Mouse (Mus musculus): ENCODE measurements around the gene Gm9844. TPM values are rescaled to one million over a fixed set of nuclear protein-coding genes. Genes with fewer than 3 reads are reported as not detected.
A peak's percentile ranks its signal among the peaks of the same experiment; 100 is the strongest.
"Not testable (repeated sequence)": the region's sequence is repeated elsewhere in the genome, so short reads cannot be mapped to it uniquely, and the experiment has no call there.

Gm9844 gene
- total RNA-seq, 2 experiments from 2014 or later, result 1.2 to 6.0 TPM

- ATAC-seq (replicated peaks; ENCODE audit: poor library complexity), result no peak; the same call in 1 of the 2 replicates
Measured at GRCm38 (mm10) chr7:24864156-24864555, 2.1 kb downstream of the Gm9844 start.

DNA sequence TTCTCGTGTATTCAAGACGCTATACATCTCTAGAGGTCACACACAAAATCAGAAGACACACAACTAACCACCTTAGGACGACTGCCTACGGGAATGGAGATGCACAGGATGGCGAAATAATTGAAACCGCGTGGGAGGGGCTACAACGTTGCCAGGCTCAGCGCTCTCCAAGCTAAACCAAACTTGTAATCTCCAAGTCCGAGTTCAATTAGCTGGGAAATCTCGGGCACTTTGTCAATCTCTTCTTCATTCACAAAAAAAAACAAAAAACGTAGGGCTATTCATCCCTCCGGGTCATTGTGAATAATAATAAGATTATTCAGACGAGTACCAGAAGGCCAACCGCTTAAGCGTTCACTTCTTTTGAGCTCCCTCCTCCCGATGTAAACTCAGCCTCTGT is 7.1 kb downstream of the Gm9844 start:
- no peak for ATAC-seq (replicated peaks; ENCODE audit: poor library complexity)

DNA sequence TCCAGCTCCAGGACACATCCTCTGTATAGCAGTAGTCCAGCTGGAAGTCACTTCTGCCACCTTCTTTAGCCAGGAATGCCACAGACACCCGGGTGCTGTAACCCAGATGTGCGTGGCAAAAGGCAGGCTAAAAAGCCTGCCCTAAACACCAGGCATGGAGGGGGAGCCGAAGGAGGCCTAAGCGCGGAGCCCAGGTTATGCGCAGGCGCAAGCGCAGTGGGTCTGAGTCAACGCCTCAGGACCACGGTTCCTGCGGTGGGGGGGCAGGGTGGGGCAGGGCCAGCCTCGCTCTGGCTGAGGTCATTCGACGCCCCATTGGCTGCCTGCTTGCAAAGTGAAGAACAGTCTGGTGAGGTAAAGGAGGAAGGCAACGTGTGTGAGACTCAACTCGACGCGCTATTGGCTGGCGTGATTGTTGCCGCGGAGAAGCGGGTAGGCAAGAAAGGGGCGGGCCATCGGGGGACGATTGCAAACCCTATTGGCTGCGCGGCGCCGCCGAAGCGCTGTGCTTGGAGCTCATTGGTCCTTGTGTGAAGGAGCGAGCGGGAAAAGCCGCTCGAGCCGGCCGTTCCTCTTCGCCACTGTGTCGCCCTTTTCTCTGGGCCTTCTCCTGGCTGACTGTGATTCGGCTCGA is 7.6 kb downstream of the Gm9844 start, which contains the start of the genes Lypd4 and Dmrtc2:
Gene Lypd4 (minus strand): TSS at position 410 of the 634 bp plus-strand sequence.
Gene Dmrtc2 (plus strand): TSS at position 526 of the 634 bp plus-strand sequence.
- no peak for ATAC-seq (replicated peaks; ENCODE audit: poor library complexity)

- no peak for ATAC-seq (replicated peaks; ENCODE audit: poor library complexity)
Measured at GRCm38 (mm10) chr7:24877588-24877987, 15.6 kb downstream of the Gm9844 start.

- no peak for ATAC-seq (replicated peaks; ENCODE audit: poor library complexity)
Measured at GRCm38 (mm10) chr7:24879620-24880019, 17.6 kb downstream of the Gm9844 start.

GRCm38 (mm10) chr7:24882416-24883199 is 20.6 kb downstream of the Gm9844 start:
- no peak for ATAC-seq (replicated peaks; ENCODE audit: poor library complexity)

DNA sequence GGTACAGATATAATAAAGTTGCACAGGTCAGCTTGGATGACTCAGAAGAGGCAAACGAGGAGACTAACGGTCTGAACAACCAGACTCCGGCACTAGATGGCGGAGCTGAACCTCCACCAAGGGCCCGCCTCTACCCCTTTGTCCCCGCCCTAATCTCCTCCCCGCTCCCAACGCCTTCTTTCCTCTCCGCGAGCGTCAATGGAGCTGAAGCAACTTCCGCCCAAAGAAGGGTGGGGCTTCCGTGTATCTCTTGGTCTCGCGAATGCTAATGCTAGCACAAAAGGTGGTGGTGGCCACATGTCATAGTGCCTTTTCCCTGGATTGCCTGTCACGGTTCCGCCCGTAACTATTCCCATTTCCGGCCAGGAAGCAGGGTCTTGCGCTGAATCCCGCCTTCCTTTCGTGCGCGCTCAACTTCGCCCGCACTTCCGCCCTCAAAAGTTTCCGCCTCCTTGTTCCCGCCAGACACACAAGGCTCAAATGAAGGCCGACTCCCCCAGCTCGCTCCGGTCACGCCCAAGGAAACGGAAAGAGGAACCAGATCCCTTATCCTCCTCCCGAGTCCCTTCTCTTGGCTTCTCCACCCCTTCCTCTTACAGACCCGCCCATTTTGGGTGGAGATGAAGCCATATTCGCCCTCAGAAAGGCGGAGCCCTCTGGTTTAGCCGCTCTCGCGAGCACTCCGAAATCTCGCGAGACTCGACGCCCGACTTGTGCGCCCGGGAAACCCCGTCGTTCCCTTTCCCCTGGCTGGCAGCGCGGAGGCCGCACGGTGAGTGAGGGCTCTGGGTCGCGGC is 22.1 kb downstream of the Gm9844 start, which contains the start of gene Rps19:
Gene Rps19 (plus strand): TSS at position 476 of the 797 bp plus-strand sequence.
- ATAC-seq (replicated peaks; ENCODE audit: poor library complexity), result peak; percentile 83

GRCm38 (mm10) chr7:24884693-24885291 is 22.8 kb downstream of the Gm9844 start:
- ATAC-seq (replicated peaks; ENCODE audit: poor library complexity), result no peak; the same call in 1 of the 2 replicates

DNA sequence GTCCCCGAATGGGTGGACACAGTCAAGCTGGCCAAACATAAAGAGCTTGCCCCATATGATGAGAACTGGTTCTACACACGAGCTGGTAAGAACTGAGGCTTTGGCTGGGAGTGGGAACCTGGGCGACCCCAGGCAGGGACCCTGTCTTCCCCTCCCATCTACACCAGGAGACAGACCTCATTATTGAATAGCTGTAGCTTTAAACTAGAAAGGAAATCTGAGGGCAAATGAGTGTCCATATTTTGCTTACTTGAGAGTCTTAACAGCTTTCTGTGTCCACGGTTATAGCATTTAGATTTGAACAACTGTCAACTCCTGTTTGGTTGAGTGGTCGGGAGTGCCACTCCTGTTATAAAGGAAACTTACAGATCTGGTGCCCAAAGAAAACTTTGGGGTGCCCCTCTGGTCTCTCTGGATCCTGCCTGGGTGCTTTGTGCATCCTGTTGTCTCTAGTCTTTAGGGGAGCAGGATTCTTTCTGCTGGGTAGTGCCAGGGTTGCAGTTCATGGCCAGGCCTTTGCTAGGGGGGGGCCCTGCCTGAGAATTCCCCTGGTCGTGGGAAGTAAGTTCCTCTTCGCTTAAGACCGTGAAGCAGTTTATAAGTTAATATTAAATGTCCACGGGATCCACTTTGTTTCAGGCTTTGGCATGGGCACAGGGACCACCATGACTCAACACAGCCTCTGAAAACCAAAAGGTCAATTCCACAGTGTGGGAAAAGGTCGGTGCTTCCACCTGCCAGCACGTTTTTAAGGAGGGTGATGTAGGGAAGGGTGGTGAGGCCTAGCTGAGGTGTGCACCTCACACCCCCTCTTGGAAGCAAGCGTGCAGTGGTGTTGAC is 23.7 kb downstream of the Gm9844 start:
- ATAC-seq (replicated peaks; ENCODE audit: poor library complexity), result no peak

DNA sequence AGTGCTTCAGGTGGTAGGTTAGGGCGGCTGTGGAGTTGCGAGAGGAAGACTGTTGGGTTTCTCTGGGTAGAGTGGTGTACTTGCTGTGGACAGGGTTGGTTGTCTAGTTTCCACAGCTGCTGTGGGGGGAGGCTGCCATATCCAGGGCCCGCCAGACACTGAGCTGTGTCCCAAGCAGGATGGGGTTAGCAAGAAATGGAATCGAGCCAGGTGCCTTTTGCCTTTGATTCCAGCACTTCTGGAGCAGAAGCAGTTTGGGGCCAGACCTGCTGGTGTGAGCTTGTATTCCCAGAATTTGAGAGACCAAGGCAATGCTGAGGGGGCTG is 24.3 kb downstream of the Gm9844 start:
- ATAC-seq (replicated peaks; ENCODE audit: poor library complexity), result no peak

- no peak for ATAC-seq (replicated peaks; ENCODE audit: poor library complexity)
Measured at GRCm38 (mm10) chr7:24887096-24887495, 25.1 kb downstream of the Gm9844 start.

DNA sequence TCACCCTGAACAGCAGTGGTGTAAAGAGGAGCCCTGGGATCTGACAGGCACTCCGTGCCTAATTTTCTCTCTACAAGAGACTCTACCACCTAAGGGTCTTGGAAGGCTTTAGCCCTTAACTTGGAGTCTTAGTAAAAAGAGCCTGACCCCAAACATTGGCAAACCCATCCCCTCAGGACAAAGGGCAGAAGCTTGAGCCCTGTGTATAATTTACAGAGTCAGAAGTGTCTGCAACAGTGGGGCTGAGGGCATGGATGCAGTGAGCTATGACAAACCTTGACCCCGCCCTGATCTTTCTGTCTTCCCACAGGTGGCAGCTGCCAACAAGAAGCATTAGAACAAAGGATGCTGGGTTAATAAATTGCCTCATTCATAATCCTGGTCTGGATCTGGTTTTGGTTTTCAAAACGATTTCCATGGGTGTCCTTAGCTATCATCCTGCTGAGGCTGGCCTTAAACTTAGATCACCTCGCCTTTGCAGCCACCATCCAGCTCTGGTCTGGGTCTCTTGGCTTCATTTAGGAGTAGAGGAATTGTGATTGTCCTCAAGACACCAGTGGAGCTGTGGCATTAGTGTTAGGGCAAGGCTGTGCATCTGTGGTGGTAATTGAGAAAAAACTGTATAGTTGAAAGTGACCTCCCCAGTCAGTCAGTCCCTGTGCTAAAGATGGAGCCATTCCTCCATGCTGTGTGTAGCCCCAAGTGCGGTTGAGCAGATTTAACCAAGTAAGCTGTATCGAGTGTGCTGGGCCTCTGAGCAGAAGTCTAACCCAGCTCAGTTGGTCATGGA is 27.6 kb downstream of the Gm9844 start:
- no peak for ATAC-seq (replicated peaks; ENCODE audit: poor library complexity)

DNA sequence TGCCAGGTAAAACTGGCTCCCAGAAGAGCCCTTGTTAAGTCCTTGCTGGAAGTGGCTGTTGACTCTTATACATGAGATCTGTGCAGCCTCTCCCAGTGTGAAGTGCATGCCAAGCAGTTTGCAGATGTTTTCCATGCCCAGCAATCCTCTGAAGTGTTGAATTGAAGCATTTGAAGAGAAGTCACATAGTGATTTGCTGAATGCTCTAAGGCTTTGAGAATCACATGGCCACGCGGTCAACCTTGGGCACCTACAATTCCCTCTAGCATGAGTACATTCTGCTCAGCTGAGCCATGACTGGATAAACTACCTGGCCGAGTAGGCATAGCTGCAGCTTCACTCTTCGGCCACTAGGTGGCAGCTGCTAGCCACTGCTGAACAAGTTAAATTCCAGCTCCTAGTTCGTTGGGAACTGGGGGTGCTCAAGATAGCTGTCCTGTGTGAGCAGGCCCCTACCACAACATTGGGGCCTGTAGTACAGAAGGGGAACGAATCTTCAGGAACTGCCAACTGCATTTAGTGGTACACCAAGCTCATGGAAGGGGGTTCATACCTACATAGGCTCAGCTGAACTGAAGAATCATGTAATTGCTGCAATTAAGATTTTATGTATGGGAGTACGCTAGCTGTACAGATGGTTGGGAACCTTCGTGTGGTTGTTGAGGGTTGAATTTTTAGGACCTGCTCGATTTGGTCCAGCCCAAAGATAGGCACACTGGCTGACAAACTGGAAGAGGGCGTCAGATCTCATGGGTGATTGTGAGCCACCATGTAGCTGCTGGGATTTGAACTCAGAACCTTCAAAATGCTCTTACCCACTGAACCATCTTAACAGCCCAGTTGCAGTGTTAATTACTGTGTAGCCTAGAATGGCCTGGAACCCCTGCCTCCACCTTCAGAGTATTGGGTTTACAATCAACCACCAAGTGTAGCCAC is 28.5 kb downstream of the Gm9844 start:
- ATAC-seq (replicated peaks; ENCODE audit: poor library complexity), result peak; percentile 78

GRCm38 (mm10) chr7:24891241-24892124 is 29.5 kb downstream of the Gm9844 start:
- ATAC-seq (replicated peaks; ENCODE audit: poor library complexity), result no peak

DNA sequence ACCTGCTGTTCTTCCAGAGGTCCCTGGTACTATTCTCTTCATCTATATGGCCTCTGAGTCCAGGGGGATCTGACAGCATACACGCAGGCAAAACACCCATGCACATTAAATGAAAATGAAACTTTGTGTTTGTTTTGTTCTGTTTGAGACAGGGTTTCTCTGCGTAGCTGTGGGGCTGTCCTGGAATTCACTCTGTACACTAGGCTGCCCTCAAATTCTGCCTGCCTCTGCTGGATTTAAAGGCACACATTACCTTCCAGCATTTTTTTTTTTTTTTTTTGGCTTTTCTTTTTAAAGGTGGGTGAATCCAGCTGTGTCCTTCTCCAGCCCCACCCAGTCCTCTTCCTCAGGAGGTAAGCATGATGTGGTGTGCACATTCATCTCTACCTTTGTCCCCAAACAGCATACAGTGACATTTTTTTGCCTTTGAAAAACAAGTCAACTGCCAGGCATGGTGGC is 30.1 kb downstream of the Gm9844 start:
- no peak for ATAC-seq (replicated peaks; ENCODE audit: poor library complexity)

- not testable (repeated sequence) for ATAC-seq (replicated peaks; ENCODE audit: poor library complexity)
Measured at GRCm38 (mm10) chr7:24895749-24896148, 33.7 kb downstream of the Gm9844 start.

- no peak for ATAC-seq (replicated peaks; ENCODE audit: poor library complexity)
Measured at GRCm38 (mm10) chr7:24896269-24896668, 34.3 kb downstream of the Gm9844 start.
